Mouse (Mus musculus) activated CD4-positive, CD25-positive, alpha-beta regulatory T cell (primary cell): ENCODE results near the gene Chd1l. TPM values are rescaled to one million over a fixed set of nuclear protein-coding genes. Genes with fewer than 3 reads are reported as not detected.

ENCODE experiments used
- polyA plus RNA-seq, 2 experiments: library from polyadenylated mRNA; unstranded; fragments of 100-300 nt; shearing (Covaris generic); gene quantifications; one replicate each; pipeline ENCODE4 v1.2.1; 2017

Gene Chd1l
- polyA plus RNA-seq: 10 to 100 TPM; 38.9 to 41.9 TPM

DNA sequence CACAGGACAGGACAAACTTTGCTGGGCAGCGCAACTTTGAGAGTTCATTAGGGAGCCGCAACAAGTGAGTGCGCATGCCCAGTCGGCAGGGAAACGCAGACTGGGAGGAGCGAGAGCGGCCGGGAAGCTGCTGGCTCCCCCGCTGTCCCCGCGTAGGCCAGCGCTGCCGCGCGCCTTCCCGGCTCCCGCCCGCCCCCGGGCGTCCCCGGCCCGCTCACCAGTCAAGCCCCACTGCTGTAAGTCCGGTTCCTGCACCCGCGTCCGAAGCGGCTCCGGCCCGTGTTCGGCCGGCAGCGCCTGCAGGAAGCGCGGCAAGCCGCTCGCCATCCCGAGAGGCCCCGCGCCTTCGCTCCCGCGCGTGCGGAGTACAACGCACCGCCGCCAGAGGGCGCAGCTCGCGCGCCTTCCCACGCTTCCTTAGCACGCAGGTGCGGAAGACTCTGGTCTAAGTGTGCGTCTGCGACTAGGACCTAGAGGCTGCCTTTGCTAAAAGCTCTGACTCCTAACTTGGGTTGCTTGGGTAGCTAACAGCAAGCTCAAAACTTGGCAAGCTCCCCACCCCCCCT, at the start of gene Chd1l:
Gene Chd1l, minus strand, starts transcription at position 359 of the 566 bp plus-strand sequence.

GRCm38 (mm10) chr3:97657655-97658411, 47.8 kb upstream of the Chd1l start, which contains the start of gene Prkab2:
Prkab2 (plus strand) TSS chr3:97658193.

DNA sequence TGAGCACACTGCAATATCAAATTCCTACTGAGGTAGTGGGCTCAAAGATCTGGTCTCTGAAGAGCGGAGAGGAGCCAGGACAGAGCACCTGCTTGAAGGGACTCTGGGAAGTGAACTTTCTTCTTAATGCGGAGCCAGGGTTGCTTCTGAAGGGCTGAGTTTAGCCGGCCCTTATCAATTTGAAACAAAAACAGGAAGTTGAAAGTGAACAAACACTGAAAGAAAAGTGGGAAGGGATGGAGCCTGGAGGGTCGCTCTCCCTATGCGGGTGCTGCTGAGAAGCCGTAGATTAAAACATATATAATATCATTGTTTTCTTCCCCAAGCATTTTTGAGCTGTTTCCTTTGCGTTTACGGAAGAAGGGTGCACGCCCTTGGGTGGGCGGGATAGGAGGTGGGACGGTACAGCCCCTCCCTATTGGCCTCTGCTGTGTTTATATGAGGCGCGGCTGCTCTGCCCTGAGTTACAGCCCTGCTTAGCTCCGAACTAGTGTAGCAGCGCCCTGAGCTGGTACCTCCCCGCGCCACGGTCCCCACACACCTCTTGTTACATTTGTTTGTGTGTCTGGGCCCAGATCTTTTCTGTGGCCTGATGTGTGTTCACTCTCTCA, 18.5 kb upstream of the Chd1l start, which contains the start of gene Fmo5:
Gene Fmo5, plus strand, starts transcription at position 414 of the 611 bp plus-strand sequence.

Other genes with a start within 250 kb of the Chd1l start
- gene Olfr1402, start 188.2 kb downstream of the Chd1l start, polyA plus RNA-seq: under 1 TPM in 1 of 2 experiments, not detected in 1; 0.04 TPM
- 1 to 10 TPM; 8.6 TPM for gene Fmo5, start 18.6 kb upstream of the Chd1l start, polyA plus RNA-seq
- gene Prkab2, start 48.0 kb upstream of the Chd1l start, polyA plus RNA-seq: 1 to 10 TPM; 2.2 to 2.4 TPM
- gene Gm17651, start 64.5 kb upstream of the Chd1l start, polyA plus RNA-seq: not detected